Mouse (Mus musculus): ENCODE measurements at regions not wholly inside any gene's neighbourhood (a gene's known extent, or its start where the extent isn't known, plus 50 kb on each side); places are given as distances from the start of the nearest gene placed in this dataset.

- DNase-seq (ENCODE audit: low spot score in 2 of 2), result no peak
- intact Hi-C loops (cut with DNase I), result no loop called here
Measured at GRCm38 (mm10) chr10:118619601-118620000, 178.8 kb downstream of the Ifng start.

- DNase-seq (ENCODE audit: low spot score in 2 of 2), result no peak
- intact Hi-C loops (cut with DNase I), result no loop called here
Measured at GRCm38 (mm10) chr10:118620611-118621010, 179.8 kb downstream of the Ifng start.

GRCm38 (mm10) chr10:118621546-118621945 is 180.7 kb downstream of the Ifng start:
- intact Hi-C loops (cut with DNase I), result no loop called here
- no peak for DNase-seq (ENCODE audit: low spot score in 2 of 2)

GRCm38 (mm10) chr10:118622131-118622530 is 181.3 kb downstream of the Ifng start:
- intact Hi-C loops (cut with DNase I), result no loop called here
- no peak for DNase-seq (ENCODE audit: low spot score in 2 of 2)

- DNase-seq (ENCODE audit: low spot score in 2 of 2), result no peak
- intact Hi-C loops (cut with DNase I), result no loop called here
Measured at GRCm38 (mm10) chr10:118622916-118623315, 182.1 kb downstream of the Ifng start.

GRCm38 (mm10) chr10:118624368-118624767 is 183.5 kb downstream of the Ifng start:
- intact Hi-C loops (cut with DNase I), result no loop called here
- DNase-seq (ENCODE audit: low spot score in 2 of 2), result no peak

GRCm38 (mm10) chr10:118628000-118628399 is 187.2 kb downstream of the Ifng start:
- DNase-seq (ENCODE audit: low spot score in 2 of 2), result no peak
- intact Hi-C loops (cut with DNase I), result no loop called here

GRCm38 (mm10) chr10:118629360-118630040 is 188.7 kb downstream of the Ifng start:
- intact Hi-C loops (cut with DNase I), result no loop called here

GRCm38 (mm10) chr10:118631786-118632185 is 190.9 kb downstream of the Ifng start:
- no peak for DNase-seq (ENCODE audit: low spot score in 2 of 2)
- intact Hi-C loops (cut with DNase I), result no loop called here

More at GRCm38 (mm10) chr10:118629360-118630040, 188.7 kb downstream of the Ifng start:
- no peak for DNase-seq (ENCODE audit: low spot score in 2 of 2)

- DNase-seq (ENCODE audit: low spot score in 2 of 2), result no peak
- intact Hi-C loops (cut with DNase I), result no loop called here
Measured at GRCm38 (mm10) chr10:118632187-118632586, 191.3 kb downstream of the Ifng start.

- intact Hi-C loops (cut with DNase I), result no loop called here
- no peak for DNase-seq (ENCODE audit: low spot score in 2 of 2)
Measured at GRCm38 (mm10) chr10:118633429-118633828, 192.6 kb downstream of the Ifng start.

- DNase-seq (ENCODE audit: low spot score in 2 of 2), result no peak
- intact Hi-C loops (cut with DNase I), result no loop called here
Measured at GRCm38 (mm10) chr10:118639097-118639496, 198.3 kb downstream of the Ifng start.

GRCm38 (mm10) chr10:118640121-118640809 is 199.4 kb downstream of the Ifng start:
- intact Hi-C loops (cut with DNase I), result loop anchor here (5.0 kb wide), 1 partner anchor 62 kb away; no protein-coding TSS in a partner anchor

GRCm38 (mm10) chr10:118640810-118641427 is 200.1 kb downstream of the Ifng start:
- peak in 1 of 2 experiments; percentile 66 for DNase-seq (ENCODE audit: low spot score in 2 of 2)
- intact Hi-C loops (cut with DNase I), result loop anchor here (5.0 kb wide), 1 partner anchor 61 kb away; no protein-coding TSS in a partner anchor

More at GRCm38 (mm10) chr10:118640121-118640809, 199.4 kb downstream of the Ifng start:
- DNase-seq (ENCODE audit: low spot score in 2 of 2), result no peak

- intact Hi-C loops (cut with DNase I), result loop anchor here (5.0 kb wide), 1 partner anchor 59 kb away; no protein-coding TSS in a partner anchor
- DNase-seq (ENCODE audit: low spot score in 2 of 2), result peak; percentile 24 to 77
Measured at GRCm38 (mm10) chr10:118643622-118644021, 202.8 kb downstream of the Ifng start.

- intact Hi-C loops (cut with DNase I), result no loop called here
- DNase-seq (ENCODE audit: low spot score in 2 of 2), result peak in 1 of 2 experiments; percentile 50
Measured at GRCm38 (mm10) chr10:118648111-118648510, 207.3 kb downstream of the Ifng start.

GRCm38 (mm10) chr10:118656561-118656960 is 213.4 kb downstream of the Dyrk2 start:
- intact Hi-C loops (cut with DNase I), result no loop called here
- DNase-seq (ENCODE audit: low spot score in 2 of 2), result no peak

- intact Hi-C loops (cut with DNase I), result no loop called here
- no peak for DNase-seq (ENCODE audit: low spot score in 2 of 2)
Measured at GRCm38 (mm10) chr10:118666009-118666408, 204.0 kb downstream of the Dyrk2 start.

- intact Hi-C loops (cut with DNase I), result no loop called here
- no peak for DNase-seq (ENCODE audit: low spot score in 2 of 2)
Measured at GRCm38 (mm10) chr10:118675816-118676465, 194.1 kb downstream of the Dyrk2 start.

All from left cerebral cortex, postnatal 25 days (tissue).